Mouse (Mus musculus) embryonic facial prominence, embryonic 12.5 days (tissue): ENCODE results near the gene Lrrc66. TPM values are rescaled to one million over a fixed set of nuclear protein-coding genes. Genes with fewer than 3 reads are reported as not detected.

Experiments used
- ATAC-seq: fragments of 200-750 bp; cut with Nextera tagmentation; 2 replicates; pipeline ENCODE4 v1.8.0; 2017; ENCODE audit not compliant: insufficient number of reproducible peaks, insufficient read depth, low FRiP score, low TSS enrichment
- H3K27ac ChIP-seq: fragments of 300-500 bp; sonication (generic); 2 replicates; pipeline ENCODE4 v1.5.1; 2016; ENCODE audit warnings: mild to moderate bottlenecking
- H3K27me3 ChIP-seq: fragments of 300-500 bp; sonication (generic); 2 replicates; pipeline ENCODE4 v1.6.1; 2016; ENCODE audit warnings: mild to moderate bottlenecking, moderate library complexity
- H3K36me3 ChIP-seq: fragments of 300-500 bp; sonication (generic); 2 replicates; pipeline ENCODE4 v1.6.1; 2016; ENCODE audit warnings: mild to moderate bottlenecking
- H3K4me1 ChIP-seq: fragments of 300-500 bp; sonication (generic); 2 replicates; pipeline ENCODE4 v1.6.1; 2016
- H3K4me2 ChIP-seq: fragments of 300-500 bp; sonication (generic); replicated peaks from 2 replicates; pipeline ENCODE4 v1.6.1; 2016; ENCODE audit warnings: mild to moderate bottlenecking, moderate library complexity
- H3K4me3 ChIP-seq: fragments of 300-500 bp; sonication (generic); 2 replicates; pipeline ENCODE4 v1.5.1; 2016; ENCODE audit warnings: mild to moderate bottlenecking
- H3K9ac ChIP-seq: fragments of 300-500 bp; sonication (generic); 2 replicates; pipeline ENCODE4 v1.6.1; 2016; ENCODE audit warnings: mild to moderate bottlenecking, moderate library complexity
- H3K9me3 ChIP-seq: fragments of 300-500 bp; sonication (generic); 2 replicates; pipeline ENCODE4 v1.6.1; 2016; ENCODE audit warnings: mild to moderate bottlenecking, moderate library complexity
- WGBS: fragments of 180-500 bp; shearing (Covaris S2); methylation state at CpG from one replicate; pipeline ENCODE4 v1.1.7; 2016; 5-methylcytosine and 5-hydroxymethylcytosine counted together
- polyA plus RNA-seq: library from polyadenylated mRNA; unstranded; fragments of >200 nt; fragmentation: Nextera tagmentation; extraction: Ambion mirVana; gene quantifications from 2 replicates; pipeline ENCODE4 v1.2.1, GENCODE M21; 2016

Lrrc66 gene
- 0.11 and 0.33 TPM in 2 replicates for polyA plus RNA-seq

GRCm38 (mm10) chr5:73632291-73632690, at the start of gene Lrrc66:
Gene Lrrc66, minus strand, starts transcription at chr5:73632526.
- no peaks in the 10 kb centered on the region for H3K9me3 ChIP-seq
- 78% methylated on average over 8 of the region's 8 CpGs for WGBS
- no peak within 1 kb of the TSS for H3K4me2 ChIP-seq
- no peaks in the 10 kb centered on the region for H3K27me3 ChIP-seq
- no peak within 1 kb of the TSS for H3K9ac ChIP-seq
- H3K36me3 ChIP-seq = peaks cover 24% of the 10 kb centered on the region
- no peak for ATAC-seq
- H3K27ac ChIP-seq = no peak within 1 kb of the TSS
- no peak within 1 kb of the TSS for H3K4me3 ChIP-seq
- H3K4me1 ChIP-seq = 0 out of 2 replicates have a peak, but pooled peaks cover 2% of the 10 kb centered on the region

GRCm38 (mm10) chr5:73676626-73677025, 44.3 kb upstream of the Lrrc66 start:
- Histone ChIP-seq H3K4me2 (no peak overlapping the region), H3K4me1 (0 out of 2 replicates have a peak, but pooled peaks cover 2% of the 10 kb centered on the region), H3K9me3 (no peaks in the 10 kb centered on the region), H3K27ac (no peak overlapping the region), H3K27me3 (no peaks in the 10 kb centered on the region), H3K36me3 (no peaks in the 10 kb centered on the region), H3K4me3 (no peak overlapping the region), H3K9ac (no peak overlapping the region)
- 53% methylated on average over 13 of the region's 13 CpGs for WGBS
- no peak for ATAC-seq

- Histone ChIP-seq H3K4me3 (no peak overlapping the region), H3K27ac (no peak overlapping the region), H3K9ac (no peak overlapping the region), H3K9me3 (no peaks in the 10 kb centered on the region), H3K27me3 (no peaks in the 10 kb centered on the region), H3K36me3 (no peaks in the 10 kb centered on the region), H3K4me1 (0 out of 2 replicates have a peak, but pooled peaks cover 2% of the 10 kb centered on the region), H3K4me2 (no peak overlapping the region)
- ATAC-seq = no peak
- WGBS = 94% methylated on average over 3 of the region's 3 CpGs
These were observed 43.3 kb upstream of the Lrrc66 start for GRCm38 (mm10) chr5:73675604-73676003.

- Histone ChIP-seq H3K9me3 (no peaks in the 10 kb centered on the region), H3K4me1 (no peaks in the 10 kb centered on the region), H3K27me3 (0 out of 2 replicates have a peak, but pooled peaks cover 6% of the 10 kb centered on the region), H3K4me2 (peak overlapping the region; percentile 25; the same call in 1 of the 2 replicates), H3K27ac (no peak overlapping the region), H3K36me3 (no peaks in the 10 kb centered on the region), H3K9ac (no peak overlapping the region), H3K4me3 (no peak overlapping the region)
- no peak for ATAC-seq
- WGBS = 54% methylated on average over 26 of the region's 26 CpGs
These were observed 37.1 kb upstream of the Lrrc66 start for GRCm38 (mm10) chr5:73669386-73669785.

- Histone ChIP-seq H3K27ac (no peak overlapping the region), H3K27me3 (0 out of 2 replicates have a peak, but pooled peaks cover 6% of the 10 kb centered on the region), H3K9me3 (no peaks in the 10 kb centered on the region), H3K4me3 (no peak overlapping the region), H3K9ac (no peak overlapping the region), H3K4me1 (no peaks in the 10 kb centered on the region), H3K36me3 (no peaks in the 10 kb centered on the region), H3K4me2 (no peak overlapping the region)
- no peak for ATAC-seq
- 83% methylated on average over 2 of the region's 2 CpGs for WGBS
These were observed 35.6 kb upstream of the Lrrc66 start for GRCm38 (mm10) chr5:73667877-73668276.

- H3K36me3 ChIP-seq = no peaks in the 10 kb centered on the region
- WGBS = 87% methylated on average over 2 of the region's 2 CpGs
- no peak overlapping the region for H3K4me3 ChIP-seq
- H3K4me2 ChIP-seq = no peak overlapping the region
- H3K4me1 ChIP-seq = no peaks in the 10 kb centered on the region
- no peaks in the 10 kb centered on the region for H3K9me3 ChIP-seq
- ATAC-seq = no peak
- H3K9ac ChIP-seq = no peak overlapping the region
- no peak overlapping the region for H3K27ac ChIP-seq
- 0 out of 2 replicates have a peak, but pooled peaks cover 6% of the 10 kb centered on the region for H3K27me3 ChIP-seq
These were observed 34.4 kb upstream of the Lrrc66 start for GRCm38 (mm10) chr5:73666695-73667094.

- H3K27me3 ChIP-seq = peaks cover 60% of the 10 kb centered on the region
- H3K27ac ChIP-seq = no peak overlapping the region
- 3% methylated on average over 4 of the region's 4 CpGs for WGBS
- 0 out of 2 replicates have a peak overlapping the region, but pooled peaks have one; percentile 31 for H3K9ac ChIP-seq
- H3K4me3 ChIP-seq = peak overlapping the region; percentile 46
- ATAC-seq = no peak
- H3K36me3 ChIP-seq = no peaks in the 10 kb centered on the region
- no peaks in the 10 kb centered on the region for H3K9me3 ChIP-seq
- peak overlapping the region; percentile 92 for H3K4me2 ChIP-seq
- peaks cover 21% of the 10 kb centered on the region for H3K4me1 ChIP-seq
These were observed 19.5 kb upstream of the Lrrc66 start for GRCm38 (mm10) chr5:73651855-73652201.

- Histone ChIP-seq H3K36me3 (no peaks in the 10 kb centered on the region), H3K4me2 (peak within 1 kb of the TSS; percentile 92), H3K4me3 (peak within 1 kb of the TSS; percentile 46), H3K27ac (no peak within 1 kb of the TSS), H3K9me3 (no peaks in the 10 kb centered on the region), H3K9ac (peak within 1 kb of the TSS; percentile 31), H3K27me3 (peaks cover 60% of the 10 kb centered on the region), H3K4me1 (peaks cover 26% of the 10 kb centered on the region)
- no peak for ATAC-seq
- under 1% methylated on average over 57 of the region's 57 CpGs for WGBS
These were observed 18.9 kb upstream of the Lrrc66 start, which contains the start of gene Spata18 for GRCm38 (mm10) chr5:73651061-73651854. Gene Spata18, plus strand, starts transcription at chr5:73651379.

- WGBS = under 1% methylated on average over 15 of the region's 15 CpGs
- no peak overlapping the region for H3K27ac ChIP-seq
- H3K27me3 ChIP-seq = peaks cover 60% of the 10 kb centered on the region
- peak overlapping the region; percentile 92 for H3K4me2 ChIP-seq
- H3K9ac ChIP-seq = peak overlapping the region; percentile 31; the same call in 1 of the 2 replicates
- ATAC-seq = no peak
- no peaks in the 10 kb centered on the region for H3K36me3 ChIP-seq
- H3K4me1 ChIP-seq = peaks cover 28% of the 10 kb centered on the region
- H3K4me3 ChIP-seq = peak overlapping the region; percentile 46
- H3K9me3 ChIP-seq = no peaks in the 10 kb centered on the region
These were observed 18.1 kb upstream of the Lrrc66 start for GRCm38 (mm10) chr5:73650365-73650964.

- no peak within 1 kb of the TSS for H3K27ac ChIP-seq
- WGBS = under 1% methylated on average over 52 of the region's 62 CpGs
- peak within 1 kb of the TSS; percentile 78 for H3K4me3 ChIP-seq
- H3K27me3 ChIP-seq = peaks cover 43% of the 10 kb centered on the region
- H3K4me1 ChIP-seq = peaks cover 28% of the 10 kb centered on the region
- H3K9ac ChIP-seq = peak within 1 kb of the TSS; percentile 74
- H3K9me3 ChIP-seq = no peaks in the 10 kb centered on the region
- ATAC-seq = peak; percentile 81
- peak within 1 kb of the TSS; percentile 86 for H3K4me2 ChIP-seq
- H3K36me3 ChIP-seq = no peaks in the 10 kb centered on the region
These were observed 15.1 kb upstream of the Lrrc66 start, which contains the start of gene Sgcb for GRCm38 (mm10) chr5:73647261-73647900. Gene Sgcb, minus strand, starts transcription at chr5:73647790.

- ATAC-seq = no peak
- H3K27ac ChIP-seq = no peak overlapping the region
- 80% methylated on average over 4 of the region's 4 CpGs for WGBS
- no peak overlapping the region for H3K4me2 ChIP-seq
- no peaks in the 10 kb centered on the region for H3K9me3 ChIP-seq
- H3K4me1 ChIP-seq = peaks cover 11% of the 10 kb centered on the region; the same call in 1 of the 2 replicates
- no peaks in the 10 kb centered on the region for H3K27me3 ChIP-seq
- 0 out of 2 replicates have a peak, but pooled peaks cover 7% of the 10 kb centered on the region for H3K36me3 ChIP-seq
- no peak overlapping the region for H3K4me3 ChIP-seq
- H3K9ac ChIP-seq = no peak overlapping the region
These were observed 9.8 kb upstream of the Lrrc66 start for GRCm38 (mm10) chr5:73642091-73642490.
